Mouse (Mus musculus): ENCODE measurements around the gene Cyth1.

DNA sequence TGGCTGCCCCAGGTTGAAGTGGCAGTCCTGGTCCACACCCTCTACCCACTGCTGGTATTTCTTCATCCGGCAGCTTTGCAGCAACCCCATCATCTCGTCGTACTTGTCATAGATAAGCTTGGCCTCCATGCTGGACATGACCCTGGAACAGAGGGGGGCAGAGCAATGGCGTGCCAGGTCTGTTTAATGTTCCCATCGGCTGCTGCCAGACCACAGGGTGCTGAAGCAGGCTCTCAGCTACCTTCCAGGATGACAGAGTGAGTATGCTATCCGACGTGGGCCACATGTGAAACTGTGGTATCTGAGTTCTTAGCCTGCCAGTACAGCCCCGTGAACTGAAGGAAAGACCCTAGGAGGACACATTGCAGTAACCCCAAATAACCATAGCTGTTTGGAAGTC, 129.6 kb downstream of the Cyth1 start:
- TF ChIP-seq CTCF (IDR thresholded peaks at IDR 0.05) (no peak), EP300 (IDR thresholded peaks at IDR 0.05; ENCODE audit: insufficient read depth, low read depth, low read length) (no peak)
